Mouse (Mus musculus): Measurements from ENCODE around the gene Itgad. TPM values are rescaled to one million over a fixed set of nuclear protein-coding genes. Genes with fewer than 3 reads are reported as not detected.
A peak's percentile ranks its signal among the peaks of the same experiment; 100 is the strongest.

Itgad gene
- total RNA-seq, 2 experiments from 2014 or later: 15.5 to 18.9 TPM

DNA sequence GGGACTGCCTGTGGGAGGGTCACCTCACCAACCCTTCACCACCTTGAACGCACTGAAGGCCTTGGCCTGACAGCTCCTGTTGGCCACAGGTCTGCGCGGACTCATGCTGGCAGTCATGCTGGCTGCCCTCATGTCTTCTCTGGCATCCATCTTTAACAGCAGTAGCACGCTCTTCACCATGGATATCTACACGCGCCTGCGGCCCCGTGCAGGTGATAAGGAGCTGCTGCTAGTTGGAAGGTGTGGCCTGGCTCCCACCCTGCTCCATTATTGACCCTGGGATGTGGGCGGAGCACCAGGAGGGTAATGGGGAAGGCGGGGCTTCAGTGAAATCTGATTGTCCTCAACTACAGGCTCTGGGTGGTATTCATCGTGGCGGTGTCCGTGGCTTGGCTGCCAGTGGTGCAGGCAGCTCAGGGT lies 116.3 kb downstream of the Itgad start:
- peak; percentile 92 for ATAC-seq (replicated peaks; ENCODE audit: low FRiP score, poor library complexity, severe bottlenecking)

- ATAC-seq (replicated peaks; ENCODE audit: low FRiP score, poor library complexity, severe bottlenecking): no peak
Observed at GRCm38 (mm10) chr7:128271496-128271895, 117.3 kb downstream of the Itgad start.

Other genes with a start within 250 kb of the Itgad start
- gene Kat8, start 241.9 kb upstream of the Itgad start, total RNA-seq (2015; ENCODE audit: low replicate concordance): 8.0 and 18.0 TPM in 2 replicates
- gene Kat8, start 241.9 kb upstream of the Itgad start, total RNA-seq (2017; ENCODE audit: low replicate concordance): 12.9 and 16.7 TPM in 2 replicates
- not detected in 2 replicates for gene Prss8, start 224.3 kb upstream of the Itgad start, total RNA-seq (2015; ENCODE audit: low replicate concordance)
- gene Prss8, start 224.3 kb upstream of the Itgad start, total RNA-seq (2017; ENCODE audit: low replicate concordance): not detected in 2 replicates
- gene Prss36, start 207.7 kb upstream of the Itgad start, total RNA-seq (2015; ENCODE audit: low replicate concordance): 3.8 TPM in 1 of 2 replicates, not detected in the other
- gene Prss36, start 207.7 kb upstream of the Itgad start, total RNA-seq (2017; ENCODE audit: low replicate concordance): not detected in 2 replicates
- gene Fus, start 186.9 kb upstream of the Itgad start, total RNA-seq (2015; ENCODE audit: low replicate concordance): 125 and 187 TPM in 2 replicates
- 81.2 and 118 TPM in 2 replicates for gene Fus, start 186.9 kb upstream of the Itgad start, total RNA-seq (2017; ENCODE audit: low replicate concordance)
- gene Pycard, start 160.5 kb upstream of the Itgad start, total RNA-seq (2015; ENCODE audit: low replicate concordance): 12.2 and 56.9 TPM in 2 replicates
- 2.2 and 5.7 TPM in 2 replicates for gene Pycard, start 160.5 kb upstream of the Itgad start, total RNA-seq (2017; ENCODE audit: low replicate concordance)
- not detected in 2 replicates for gene Trim72, start 150.4 kb upstream of the Itgad start, total RNA-seq (2015; ENCODE audit: low replicate concordance)
- not detected in 2 replicates for gene Trim72, start 150.4 kb upstream of the Itgad start, total RNA-seq (2017; ENCODE audit: low replicate concordance)
- 21.8 and 24.1 TPM in 2 replicates for gene Itgam, start 91.7 kb upstream of the Itgad start, total RNA-seq (2015; ENCODE audit: low replicate concordance)
- 16.9 and 19.8 TPM in 2 replicates for gene Itgam, start 91.7 kb upstream of the Itgad start, total RNA-seq (2017; ENCODE audit: low replicate concordance)
- not detected in 2 replicates for gene Gm49368, start 91.7 kb upstream of the Itgad start, total RNA-seq (2015; ENCODE audit: low replicate concordance)
- gene Gm49368, start 91.7 kb upstream of the Itgad start, total RNA-seq (2017; ENCODE audit: low replicate concordance): not detected in 2 replicates
- gene Itgax, start 24.8 kb upstream of the Itgad start, total RNA-seq (2015; ENCODE audit: low replicate concordance): 0.42 and 1.1 TPM in 2 replicates
- 0.83 and 1.2 TPM in 2 replicates for gene Itgax, start 24.8 kb upstream of the Itgad start, total RNA-seq (2017; ENCODE audit: low replicate concordance)
- 3.4 TPM in 1 of 2 replicates, not detected in the other for gene Cox6a2, start 52.0 kb downstream of the Itgad start, total RNA-seq (2015; ENCODE audit: low replicate concordance)
- not detected in 2 replicates for gene Cox6a2, start 52.0 kb downstream of the Itgad start, total RNA-seq (2017; ENCODE audit: low replicate concordance)
- 3.4 and 4.7 TPM in 2 replicates for gene Armc5, start 83.0 kb downstream of the Itgad start, total RNA-seq (2015; ENCODE audit: low replicate concordance)
- 3.1 and 4.5 TPM in 2 replicates for gene Armc5, start 83.0 kb downstream of the Itgad start, total RNA-seq (2017; ENCODE audit: low replicate concordance)
- 3.6 and 5.9 TPM in 2 replicates for gene 9130023H24Rik, start 83.7 kb downstream of the Itgad start, total RNA-seq (2015; ENCODE audit: low replicate concordance)
- 2.6 and 2.8 TPM in 2 replicates for gene 9130023H24Rik, start 83.7 kb downstream of the Itgad start, total RNA-seq (2017; ENCODE audit: low replicate concordance)
- gene Tgfb1i1, start 92.4 kb downstream of the Itgad start, total RNA-seq (2015; ENCODE audit: low replicate concordance): 0.84 and 1.4 TPM in 2 replicates
- gene Tgfb1i1, start 92.4 kb downstream of the Itgad start, total RNA-seq (2017; ENCODE audit: low replicate concordance): 0.51 TPM in 1 of 2 replicates, not detected in the other
- 2.5 TPM in 1 of 2 replicates, not detected in the other for gene Slc5a2, start 111.3 kb downstream of the Itgad start, total RNA-seq (2015; ENCODE audit: low replicate concordance)
- gene Slc5a2, start 111.3 kb downstream of the Itgad start, total RNA-seq (2017; ENCODE audit: low replicate concordance): 1.3 TPM in 1 of 2 replicates, not detected in the other
- 90.5 and 137 TPM in 2 replicates for gene BC017158, start 143.8 kb downstream of the Itgad start, total RNA-seq (2015; ENCODE audit: low replicate concordance)
- gene BC017158, start 143.8 kb downstream of the Itgad start, total RNA-seq (2017; ENCODE audit: low replicate concordance): 85.2 and 107 TPM in 2 replicates